Mouse (Mus musculus) ZHBTc4 (cell line): ENCODE results near the gene Fto.

Experiments
- DNase-seq: peaks from one replicate; pipeline ENCODE4 v3.0.0-alpha.2; 2011; ENCODE audit warnings: low read depth, low spot score

Fto gene

DNA sequence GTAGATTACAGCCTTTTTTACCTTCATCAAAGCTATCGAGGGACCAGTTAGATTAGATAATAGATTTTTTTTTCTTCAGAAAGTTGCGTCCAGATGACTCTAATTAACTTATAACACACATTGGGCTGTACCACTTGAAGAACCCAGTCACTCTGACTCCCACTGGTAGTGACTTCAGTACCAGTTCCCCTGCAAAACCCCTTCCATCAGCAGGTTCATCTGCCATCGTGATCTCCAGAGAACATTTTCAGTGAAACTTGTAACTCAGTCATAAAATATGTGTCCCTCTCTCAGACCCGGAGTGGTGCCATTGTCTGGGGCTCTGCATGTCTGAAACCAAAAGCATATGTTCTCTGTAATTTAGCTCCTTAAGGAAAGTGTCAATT, 211.5 kb downstream of the Fto start:
- no peak for DNase-seq

DNA sequence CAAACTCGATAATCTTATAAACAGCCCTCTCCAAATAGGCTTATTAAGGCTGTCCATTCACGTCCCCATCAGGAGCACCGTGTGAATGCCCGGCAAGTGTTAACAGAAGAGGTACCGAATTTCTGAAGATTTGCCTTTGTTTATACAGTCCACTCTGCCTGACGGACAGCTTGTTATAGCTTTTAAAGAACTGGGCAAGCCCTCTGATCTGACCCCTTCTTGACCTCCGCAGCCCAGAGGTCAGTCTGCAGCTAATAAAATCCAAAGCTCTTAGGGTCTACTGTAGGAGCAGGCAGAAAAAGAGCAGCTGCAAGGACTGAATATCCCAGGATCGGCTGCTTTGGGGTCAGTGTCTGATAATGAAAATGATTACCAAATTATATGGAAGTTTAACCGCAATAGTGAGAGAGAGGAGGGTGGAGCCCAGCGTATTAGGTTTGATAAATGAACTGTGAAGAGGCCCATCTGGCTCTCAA, 212.1 kb downstream of the Fto start:
- no peak for DNase-seq

- no peak for DNase-seq
Measured at GRCm38 (mm10) chr8:91528967-91529366, 215.6 kb downstream of the Fto start.

GRCm38 (mm10) chr8:91529699-91530098, 216.4 kb downstream of the Fto start:
- no peak for DNase-seq

DNA sequence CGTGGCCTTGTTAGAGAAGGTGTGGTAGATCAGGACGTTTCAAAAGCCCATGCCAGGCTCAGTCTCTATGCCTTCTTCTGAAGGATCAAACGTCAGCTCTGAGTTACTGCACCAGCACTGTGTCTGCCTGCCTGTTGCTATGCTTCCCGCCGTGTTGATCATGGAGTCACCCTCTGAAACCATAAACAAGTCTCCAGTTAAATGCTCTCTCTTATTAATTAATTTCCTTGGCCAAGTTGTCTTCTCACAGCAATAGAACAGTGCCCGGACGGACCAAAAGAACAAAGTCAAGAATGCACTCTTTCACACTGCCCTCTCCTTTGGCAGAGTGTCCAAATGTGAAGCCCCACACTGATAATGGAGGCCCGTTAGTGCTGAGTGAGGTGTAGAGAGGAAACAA, 217.3 kb downstream of the Fto start:
- no peak for DNase-seq

DNA sequence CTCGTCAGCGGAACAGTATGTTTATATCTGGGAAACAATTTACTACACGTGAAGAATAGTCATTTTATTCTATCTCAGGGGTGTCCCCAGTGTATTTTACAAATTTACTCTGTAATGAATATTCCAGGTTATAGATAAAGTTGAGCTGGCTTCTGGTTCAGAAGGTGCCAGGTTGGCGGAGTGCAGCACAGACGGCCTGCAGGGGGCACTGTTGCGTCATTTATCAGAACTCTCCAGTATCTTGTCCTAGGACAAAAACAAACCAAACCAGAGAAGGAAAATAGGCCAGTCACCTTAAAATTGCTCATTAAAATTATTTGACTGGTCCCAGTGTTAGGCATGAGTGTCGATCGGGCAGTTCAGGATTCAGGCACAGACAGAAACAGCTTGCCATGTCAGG, 218.6 kb downstream of the Fto start:
- peak; percentile 71 for DNase-seq

DNA sequence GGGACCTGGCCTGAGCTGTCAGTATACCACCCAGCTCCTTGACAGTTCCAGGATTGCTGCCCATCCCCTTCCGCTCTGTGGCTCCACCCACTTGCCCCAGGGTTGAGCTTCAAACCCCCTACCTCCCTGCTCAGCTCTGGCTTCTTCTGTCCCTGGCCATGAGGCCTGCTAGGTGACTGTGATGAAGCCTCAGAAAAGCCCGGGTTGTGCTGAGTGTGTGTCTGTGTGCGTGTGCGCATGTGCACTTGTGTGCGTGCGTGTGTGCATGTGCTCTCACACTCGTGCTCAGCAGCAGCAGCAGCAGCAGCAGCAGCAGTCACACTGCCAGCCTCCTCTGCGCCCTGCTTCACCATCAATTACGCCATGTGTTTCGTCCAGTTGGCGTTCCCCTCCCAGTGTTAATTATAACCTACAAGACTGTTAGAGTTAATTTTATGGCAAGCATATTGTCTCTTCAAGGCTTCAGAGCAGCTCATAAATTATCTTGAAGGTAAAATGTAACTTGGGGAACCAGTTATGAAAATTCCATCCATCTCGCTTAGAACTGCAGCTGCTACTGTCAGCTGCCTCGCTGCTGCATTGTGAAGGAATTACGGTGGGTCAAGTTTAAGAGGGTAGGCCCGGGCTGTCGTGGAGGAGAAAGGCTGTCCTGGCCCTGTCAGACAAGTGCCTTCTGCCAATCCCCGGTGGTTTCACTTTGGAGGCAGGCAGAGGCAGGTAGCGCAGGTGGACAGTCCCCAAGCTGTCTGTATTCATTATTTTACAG, 219.5 kb downstream of the Fto start:
- DNase-seq: peak; percentile 23

DNA sequence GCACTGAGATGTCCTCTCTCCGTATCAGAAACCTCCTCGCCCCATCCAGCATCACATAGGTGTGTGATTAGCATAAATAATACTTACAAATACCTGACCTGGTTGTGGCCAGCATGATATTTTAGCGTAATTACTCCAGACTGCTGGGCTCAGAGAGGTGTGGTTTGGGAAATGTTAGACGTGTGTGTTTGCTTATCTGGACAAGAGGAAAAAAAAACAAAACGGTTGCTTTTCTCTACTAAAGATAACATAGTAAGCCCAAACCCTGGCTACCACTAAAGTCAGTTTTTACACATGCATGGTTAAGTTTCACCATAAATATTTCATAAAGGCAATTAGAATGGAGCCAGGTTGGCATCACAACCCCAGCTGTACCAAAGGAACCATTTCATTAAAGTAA, 221.4 kb downstream of the Fto start:
- DNase-seq: no peak

- DNase-seq: no peak
Measured at GRCm38 (mm10) chr8:91538109-91538508, 224.8 kb downstream of the Fto start.

GRCm38 (mm10) chr8:91538892-91539291, 225.6 kb downstream of the Fto start:
- no peak for DNase-seq

GRCm38 (mm10) chr8:91539586-91539985, 226.3 kb downstream of the Fto start:
- no peak for DNase-seq

GRCm38 (mm10) chr8:91541229-91541628, 227.9 kb downstream of the Fto start:
- no peak for DNase-seq

- DNase-seq: no peak
Measured at GRCm38 (mm10) chr8:91545561-91545960, 232.2 kb downstream of the Fto start.

DNA sequence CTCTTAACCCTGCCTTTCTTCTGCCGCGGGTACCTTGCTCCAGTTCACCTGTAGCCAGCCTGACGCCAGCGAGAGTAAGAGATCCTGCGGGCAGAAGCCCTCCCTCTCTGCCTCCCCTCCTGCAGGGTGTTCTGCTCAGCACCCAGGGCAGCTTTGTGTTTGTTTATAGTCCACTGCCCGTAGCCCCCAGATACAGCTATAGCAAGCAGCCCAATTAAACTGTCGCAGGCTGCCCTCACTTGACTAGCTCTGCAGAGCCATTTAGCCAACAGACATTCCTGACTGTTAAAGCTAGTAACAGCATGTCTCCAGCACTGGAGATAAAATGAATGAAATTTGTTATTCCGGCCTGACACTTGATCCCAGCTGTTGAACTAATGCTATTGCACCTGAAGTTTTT, 233.3 kb downstream of the Fto start:
- DNase-seq: no peak

DNA sequence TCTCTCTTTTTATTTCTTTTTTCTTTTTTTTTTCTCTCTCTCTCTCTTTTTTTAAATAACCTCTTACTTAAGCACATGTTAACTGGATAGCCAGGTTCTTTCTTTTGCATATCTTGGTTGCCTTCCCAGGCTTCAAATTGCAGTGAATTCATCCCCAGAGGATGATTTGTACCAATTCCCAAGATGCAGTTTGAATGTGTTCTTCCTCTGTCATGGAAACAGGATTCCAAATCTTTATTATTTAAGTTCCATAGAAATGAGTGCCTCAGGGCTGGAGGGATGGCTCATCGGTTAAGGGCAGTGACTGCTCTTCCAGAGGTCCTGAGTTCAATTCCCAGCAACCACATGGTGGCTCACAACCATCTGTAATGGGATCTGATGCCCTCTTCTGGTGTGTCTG, 236.8 kb downstream of the Fto start:
- DNase-seq: no peak

DNA sequence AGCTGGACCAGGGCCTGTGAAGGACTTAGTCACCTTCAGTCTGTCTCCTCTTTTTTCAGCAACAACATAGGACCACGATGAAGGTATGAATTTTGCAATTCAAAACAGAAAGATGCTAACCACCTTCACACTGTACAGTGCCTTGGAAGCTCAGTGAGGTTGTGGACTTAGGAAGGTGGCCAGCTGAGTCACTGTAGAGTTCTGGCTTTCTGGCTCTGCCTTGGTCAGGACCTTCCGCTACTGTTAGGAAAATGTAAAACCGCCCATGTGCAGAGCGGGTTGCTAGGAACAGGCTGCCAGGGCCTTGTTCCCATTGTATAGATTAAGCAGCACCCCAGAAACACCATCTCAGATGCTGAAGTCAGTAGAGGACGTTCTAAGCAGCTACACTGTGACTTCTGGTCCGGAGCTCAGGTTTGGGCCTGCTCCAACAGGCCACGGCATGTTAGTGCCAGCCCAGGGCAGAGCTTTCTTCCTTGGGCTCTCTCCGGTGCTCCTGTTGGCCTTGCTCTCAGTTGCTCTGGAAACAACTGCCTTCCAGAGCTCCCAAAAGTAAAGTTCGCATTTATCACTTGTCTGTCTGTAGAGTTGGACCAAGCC, 237.9 kb downstream of the Fto start:
- DNase-seq: no peak

DNA sequence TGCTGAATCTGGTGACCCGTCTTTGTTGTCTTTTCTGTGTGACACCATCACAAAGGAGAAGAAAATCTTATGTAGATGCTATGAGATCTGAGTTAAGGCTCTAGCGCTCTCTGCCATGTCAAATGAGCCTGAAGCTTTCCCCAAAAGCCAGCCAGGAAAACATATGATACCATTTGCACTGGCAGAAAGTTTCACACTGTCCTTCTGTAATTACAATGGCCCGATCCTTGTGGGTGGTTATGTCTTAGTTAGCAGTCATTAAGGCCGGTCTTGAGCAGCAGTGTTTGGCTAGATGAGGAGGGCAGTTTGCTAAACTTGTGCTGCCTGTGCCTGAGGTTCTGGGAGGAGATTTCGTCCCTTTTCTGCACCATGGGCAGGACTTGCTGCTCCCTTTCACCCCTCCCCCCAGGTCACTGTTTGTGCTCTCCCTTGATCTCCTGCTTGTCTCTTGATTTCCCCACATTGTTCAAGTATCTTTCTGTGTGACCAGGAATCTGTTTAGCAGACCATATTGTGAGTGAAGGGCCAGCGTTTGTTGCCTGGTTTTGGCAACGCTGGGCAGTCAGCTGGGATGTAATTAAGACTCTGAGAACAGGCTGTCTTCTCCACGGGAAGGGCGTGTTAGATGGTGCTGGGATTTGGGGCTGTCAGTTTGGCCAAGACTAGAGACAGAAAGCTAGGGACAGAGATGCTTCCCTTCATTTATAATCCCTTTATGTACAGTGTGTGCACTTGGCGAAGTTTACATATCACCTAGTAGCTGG, 238.6 kb downstream of the Fto start:
- no peak for DNase-seq

DNA sequence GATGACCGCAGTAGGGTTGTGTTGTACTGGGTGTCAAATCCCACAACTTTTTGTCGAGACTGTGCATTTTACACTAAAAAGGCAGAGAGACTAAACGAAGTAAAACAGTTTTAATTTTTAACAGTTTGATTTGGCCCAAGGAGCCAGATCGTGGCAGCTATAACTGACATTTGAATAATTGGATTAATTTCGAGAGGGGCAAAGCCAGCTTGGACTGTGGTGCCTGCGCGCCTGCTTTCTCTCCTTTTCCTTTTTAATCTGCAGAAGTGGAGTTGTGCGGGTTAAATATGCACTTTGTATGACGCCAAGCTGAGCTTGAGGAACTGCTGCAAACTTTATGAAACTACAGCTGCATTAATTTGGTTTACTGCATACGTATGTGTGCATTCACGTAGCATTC, 239.3 kb downstream of the Fto start:
- DNase-seq: no peak

GRCm38 (mm10) chr8:91553387-91553786, 240.1 kb downstream of the Fto start:
- DNase-seq: no peak

- DNase-seq: no peak
Measured at GRCm38 (mm10) chr8:91557041-91557587, 243.8 kb downstream of the Fto start.

DNA sequence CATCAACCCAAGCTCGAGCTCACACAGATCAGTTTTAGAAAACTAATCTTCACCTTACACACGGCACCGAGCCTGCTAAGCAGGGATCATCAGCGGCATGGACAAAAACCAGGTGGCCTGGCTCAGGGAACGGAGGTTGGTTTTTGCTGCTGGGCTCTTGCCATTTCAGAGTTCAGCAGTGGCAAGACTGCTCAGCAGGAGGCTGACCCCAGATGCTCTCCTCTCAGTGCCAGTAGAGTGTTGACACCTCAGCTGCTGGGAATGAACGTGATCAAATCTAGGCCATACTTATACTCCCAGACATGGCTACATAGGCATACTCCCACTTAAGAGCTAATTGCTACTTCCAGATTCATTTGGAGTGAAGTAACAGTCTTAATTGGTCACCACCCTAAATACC, 245.1 kb downstream of the Fto start:
- DNase-seq: no peak

- no peak for DNase-seq
Measured at GRCm38 (mm10) chr8:91560017-91560591, 246.8 kb downstream of the Fto start.
